Comparison of ENCODE assay signal across 12 mouse cellular contexts in genomic region chr5:81364198-81364643, GRCm38 (mm10).
A peak's percentile ranks its signal among the peaks of the same experiment; 100 is the strongest.
DNase-seq lines count a peak whose midpoint lies in the region; ATAC-seq and TF ChIP-seq lines count a peak whose summit lies in the region.
"Had no signal": no experiment of that assay in that cellular context is flagged by ENCODE, and none has a peak within 500 bp of the region (broad histone marks: within the 10 kb centered on the region; RNA-seq: fewer than 3 reads in every experiment).

No protein-coding gene starts in this region.

- intact Hi-C loops in left cerebral cortex, postnatal 14 days (cut with DNase I): no loop called here

- no peak overlapping the region for H3ac ChIP-seq in myocyte (ENCODE audit: control insufficient read depth, insufficient read length)

- DNase-seq in adrenal gland, adult 2 months: peak; percentile 37
- DNase-seq in adrenal gland, postnatal 4 days (ENCODE audit: low spot score in 2 of 2): no peak
- DNase-seq in lung, embryonic 14.5 days: peak; percentile 60
- no peak for DNase-seq in lung, adult 2 months
- peak; percentile 15 to 29 for DNase-seq in layer of hippocampus, adult 2 months (ENCODE audit: low spot score in 2 of 2)
- DNase-seq in spleen, adult 12 weeks (ENCODE audit: low spot score): no peak
- no peak for DNase-seq in left cerebral cortex, postnatal 14 days (ENCODE audit: low spot score in 2 of 2)
- DNase-seq: kidney, postnatal 25 days; left cerebral cortex, postnatal 4 days; liver, embryonic 13.5 days had no signal

- no peak overlapping the region for H3K9ac ChIP-seq in lung, embryonic 14.5 days
- H3K9ac ChIP-seq: liver, embryonic 13.5 days; neural tube, embryonic 12.5 days had no signal

- no peaks in the 10 kb centered on the region for H3K4me1 ChIP-seq in lung, embryonic 14.5 days (ENCODE audit: insufficient read depth)
- H3K4me1 ChIP-seq in lung, adult 2 months (ENCODE audit: control insufficient read depth, insufficient read depth, low read length): no peaks in the 10 kb centered on the region; the same call in 1 of the 2 replicates
- H3K4me1 ChIP-seq: liver, embryonic 13.5 days; neural tube, embryonic 12.5 days had no signal

- H3K79me2 ChIP-seq in myocyte (ENCODE audit: control insufficient read depth, insufficient read depth): no peaks in the 10 kb centered on the region

- no peaks in the 10 kb centered on the region for H3K9me3 ChIP-seq in lung, embryonic 14.5 days (ENCODE audit: low read depth, low read length)
- H3K9me3 ChIP-seq: liver, embryonic 13.5 days; neural tube, embryonic 12.5 days had no signal

- TF ChIP-seq CTCF in lung, embryonic 14.5 days (IDR thresholded peaks at IDR 0.05; ENCODE audit: low read depth): no peak
- TF ChIP-seq CTCF in lung, adult 2 months (IDR thresholded peaks at IDR 0.05; ENCODE audit: insufficient read depth, low read length): no peak
- no peak for TF ChIP-seq CTCF in layer of hippocampus, adult 2 months (conservative IDR thresholded peaks at IDR 0.05)

- H3K4me3 ChIP-seq in lung, embryonic 14.5 days (ENCODE audit: low read depth, low read length): no peak overlapping the region
- no peak overlapping the region for H3K4me3 ChIP-seq in lung, adult 2 months (replicated peaks; ENCODE audit: extremely low read depth, low read depth, low read length)
- no peak overlapping the region for H3K4me3 ChIP-seq in layer of hippocampus, adult 2 months
- H3K4me3 ChIP-seq in myocyte: no peak overlapping the region
- H3K4me3 ChIP-seq: liver, embryonic 13.5 days; neural tube, embryonic 12.5 days had no signal

- no peaks in the 10 kb centered on the region for H3K36me3 ChIP-seq in lung, embryonic 14.5 days (ENCODE audit: insufficient read depth)
- no peaks in the 10 kb centered on the region for H3K36me3 ChIP-seq in myocyte (ENCODE audit: control insufficient read depth, insufficient read depth)
- H3K36me3 ChIP-seq: liver, embryonic 13.5 days; neural tube, embryonic 12.5 days had no signal

- H3K4me2 ChIP-seq in lung, embryonic 14.5 days: no peak overlapping the region
- peak overlapping the region; percentile 68 for H3K4me2 ChIP-seq in myocyte (ENCODE audit: low read depth)
- H3K4me2 ChIP-seq: liver, embryonic 13.5 days; neural tube, embryonic 12.5 days had no signal

- H3K27ac ChIP-seq in lung, embryonic 14.5 days (ENCODE audit: low read depth): no peak overlapping the region
- no peak overlapping the region for H3K27ac ChIP-seq in layer of hippocampus, adult 2 months
- H3K27ac ChIP-seq: liver, embryonic 13.5 days; neural tube, embryonic 12.5 days had no signal

- TF ChIP-seq POLR2A in lung, adult 2 months (IDR thresholded peaks at IDR 0.05; ENCODE audit: borderline replicate concordance, extremely low read depth, low read depth, low read length): no peak
- TF ChIP-seq POLR2A in myocyte (IDR thresholded peaks at IDR 0.05; ENCODE audit: insufficient read length, low read depth): no peak

- 43% methylated on average over 8 of the region's 8 CpGs for WGBS in lung, embryonic 14.5 days
- WGBS in lung, adult 2 months: 54% methylated on average over 8 of the region's 8 CpGs

- peak; percentile 77; the same call in 1 of the 2 replicates for ATAC-seq in lung, embryonic 14.5 days (ENCODE audit: insufficient read depth)

- no peaks in the 10 kb centered on the region for H3K27me3 ChIP-seq in lung, embryonic 14.5 days (ENCODE audit: insufficient read depth, low read length)
- H3K27me3 ChIP-seq in myocyte (ENCODE audit: control insufficient read depth, insufficient read depth, insufficient read length): no peaks in the 10 kb centered on the region
- H3K27me3 ChIP-seq: liver, embryonic 13.5 days; neural tube, embryonic 12.5 days had no signal

TF ChIP-seq in myocyte, 11 proteins besides CTCF, POLR2A, EP300 and RAD21:
- TF ChIP-seq TCF3 (IDR thresholded peaks at IDR 0.05; ENCODE audit: insufficient read length, low read depth): no peak
- TF ChIP-seq MYOD1 (IDR thresholded peaks at IDR 0.05; ENCODE audit: control insufficient read depth in 1 of 3, insufficient read length in 2 of 3, low read depth in 2 of 3): peak in 1 of 3 experiments; percentile 22

Comparison
In these comparisons a context has a peak if more than half of its experiments do, and no peak if none do; other contexts are left out.
1. DNase-seq: peak in adrenal gland, adult 2 months (single experiment), lung, embryonic 14.5 days (single experiment) and layer of hippocampus, adult 2 months (2 of 2); none in adrenal gland, postnatal 4 days (0 of 2), lung, adult 2 months (single experiment), spleen, adult 12 weeks (single experiment) and left cerebral cortex, postnatal 14 days (0 of 2).